Mouse (Mus musculus) ES-Bruce4 (cell line): Measurements from ENCODE around the gene Rnf169.

Source experiments
- CTCF ChIP-seq: IDR thresholded peaks from one replicate; pipeline ENCODE4 v1.8.1; 2011; ENCODE audit warnings: low read depth, low read length
- EP300 ChIP-seq: IDR thresholded peaks from 2 replicates; pipeline ENCODE4 v1.6.1; 2011; ENCODE audit warnings: low read depth, low read length; ENCODE audit not compliant: insufficient read depth
- POLR2A ChIP-seq: IDR thresholded peaks from one replicate; pipeline ENCODE4 v1.8.1; 2011; ENCODE audit warnings: low read length; ENCODE audit not compliant: insufficient read depth

- TF ChIP-seq CTCF (no peak), POLR2A (no peak), EP300 (no peak)
Observed at GRCm38 (mm10) chr7:99919971-99920370, 60.3 kb downstream of the Rnf169 start.
